Mouse (Mus musculus): Measurements from ENCODE around the gene Kcnj10.

GRCm38 (mm10) chr1:172327206-172328001, 13.6 kb upstream of the Kcnj10 start:
- no peak for TF ChIP-seq POLR2A (IDR thresholded peaks at IDR 0.05; ENCODE audit: low read depth, low read length)
- TF ChIP-seq CTCF (conservative IDR thresholded peaks at IDR 0.05; ENCODE audit: insufficient read depth, insufficient read length, low read depth, low read length), result no peak
